Mouse (Mus musculus) T-helper 2 cell (primary cell): ENCODE data around the gene Mgrn1.

Experiments used
- in situ Hi-C: fragments of 300-600 bp; cut with MboI, MseI; formaldehyde crosslinking; loops from one replicate; pipeline ENCODE4 v1.15.1; 2025; ENCODE audit warnings: high pct_unique_total_duplicates

The Mgrn1 gene

GRCm38 (mm10) chr16:4976180-4976579 is 90.1 kb downstream of the Mgrn1 start:
- in situ Hi-C loops, result no loop called here

GRCm38 (mm10) chr16:4978275-4979051 is 92.4 kb downstream of the Mgrn1 start:
- in situ Hi-C loops, result no loop called here

- in situ Hi-C loops, result loop anchor here (10.0 kb wide), 1 partner anchor 465 kb away; no protein-coding TSS in a partner anchor
Measured at GRCm38 (mm10) chr16:4979755-4980380, 93.8 kb downstream of the Mgrn1 start.

- in situ Hi-C loops, result loop anchor here (10.0 kb wide), 1 partner anchor 470 kb away; no protein-coding TSS in a partner anchor
Measured at GRCm38 (mm10) chr16:4984717-4985116, 98.7 kb downstream of the Mgrn1 start.
